9 mouse cellular contexts compared by ENCODE assay signal in genomic region chr2:164592014-164592413, GRCm38 (mm10). TPM values are rescaled to one million over a fixed set of nuclear protein-coding genes. Genes with fewer than 3 reads are reported as not detected.
A peak's percentile ranks its signal among the peaks of the same experiment; 100 is the strongest.
DNase-seq lines count a peak whose midpoint lies in the region; ATAC-seq and TF ChIP-seq lines count a peak whose summit lies in the region.
"Had no signal": no experiment of that assay in that cellular context is flagged by ENCODE, and none has a peak within 500 bp of the region (broad histone marks: within the 10 kb centered on the region; RNA-seq: fewer than 3 reads in every experiment).

No protein-coding gene starts in this region.

- no peaks in the 10 kb centered on the region for H3K36me3 ChIP-seq in midbrain, embryonic 11.5 days (ENCODE audit: control insufficient read depth, insufficient read depth, low read length)
- no peaks in the 10 kb centered on the region for H3K36me3 ChIP-seq in midbrain, embryonic 16.5 days (ENCODE audit: control insufficient read depth, insufficient read depth, low read length)
- H3K36me3 ChIP-seq in forebrain, embryonic 11.5 days (ENCODE audit: control insufficient read depth, insufficient read depth, low read length): no peaks in the 10 kb centered on the region
- H3K36me3 ChIP-seq: hindbrain, embryonic 15.5 days had no signal

- peak; percentile 46; the same call in 1 of the 2 replicates for ATAC-seq in midbrain, embryonic 11.5 days (ENCODE audit: low FRiP score)
- ATAC-seq in midbrain, embryonic 16.5 days: no peak
- ATAC-seq in forebrain, embryonic 11.5 days (replicated peaks; ENCODE audit: low FRiP score): 0 out of 2 replicates have a peak, but pooled peaks have one; percentile 44
- no peak for ATAC-seq in activated CD4-positive, CD25-positive, alpha-beta regulatory T cell, adult 4 months

- no peak overlapping the region for H3K4me2 ChIP-seq in midbrain, embryonic 11.5 days
- no peak overlapping the region for H3K4me2 ChIP-seq in midbrain, embryonic 16.5 days (ENCODE audit: low read length)
- H3K4me2 ChIP-seq in forebrain, embryonic 11.5 days (ENCODE audit: low read depth, low read length, severe bottlenecking): no peak overlapping the region
- H3K4me2 ChIP-seq: hindbrain, embryonic 15.5 days had no signal

- no peak overlapping the region for H3K4me3 ChIP-seq in midbrain, embryonic 11.5 days (ENCODE audit: low read depth, low read length)
- H3K4me3 ChIP-seq in midbrain, embryonic 16.5 days (ENCODE audit: low read depth, low read length): no peak overlapping the region
- no peak overlapping the region for H3K4me3 ChIP-seq in forebrain, embryonic 11.5 days (ENCODE audit: low read depth, low read length)
- H3K4me3 ChIP-seq in left cerebral cortex, adult 2 months: no peak overlapping the region
- H3K4me3 ChIP-seq: hindbrain, embryonic 15.5 days had no signal

- no peaks in the 10 kb centered on the region for H3K4me1 ChIP-seq in midbrain, embryonic 11.5 days (ENCODE audit: control insufficient read depth, insufficient read depth, low read length)
- H3K4me1 ChIP-seq in midbrain, embryonic 16.5 days (ENCODE audit: control insufficient read depth, insufficient read depth, low read length): no peaks in the 10 kb centered on the region
- H3K4me1 ChIP-seq in forebrain, embryonic 11.5 days (replicated peaks; ENCODE audit: control insufficient read depth, insufficient read depth, low read length): no peaks in the 10 kb centered on the region
- H3K4me1 ChIP-seq: hindbrain, embryonic 15.5 days had no signal

- no peak overlapping the region for H3K27ac ChIP-seq in midbrain, embryonic 11.5 days (ENCODE audit: low read depth, low read length)
- H3K27ac ChIP-seq in midbrain, embryonic 16.5 days (ENCODE audit: low read length): no peak overlapping the region
- H3K27ac ChIP-seq in forebrain, embryonic 11.5 days (ENCODE audit: low read depth, low read length): no peak overlapping the region
- H3K27ac ChIP-seq in left cerebral cortex, adult 2 months: no peak overlapping the region
- H3K27ac ChIP-seq: hindbrain, embryonic 15.5 days had no signal

- H3K27me3 ChIP-seq in midbrain, embryonic 11.5 days (ENCODE audit: control insufficient read depth, insufficient read depth, low read length): no peaks in the 10 kb centered on the region
- H3K27me3 ChIP-seq in midbrain, embryonic 16.5 days (ENCODE audit: control insufficient read depth, insufficient read depth, low read depth, low read length): no peaks in the 10 kb centered on the region
- H3K27me3 ChIP-seq in forebrain, embryonic 11.5 days (ENCODE audit: control insufficient read depth, insufficient read depth, low read length): no peaks in the 10 kb centered on the region

- WGBS in midbrain, embryonic 11.5 days: 5% methylated on average over 4 of the region's 4 CpGs
- 10% methylated on average over 4 of the region's 4 CpGs for WGBS in midbrain, embryonic 16.5 days
- 12% methylated on average over 4 of the region's 4 CpGs for WGBS in forebrain, embryonic 11.5 days

- intact Hi-C loops in left cerebral cortex, adult 2 months (cut with DNase I): loop anchor here (1.0 kb wide), 1 partner anchor 134 kb away; no protein-coding TSS in a partner anchor

- no peak overlapping the region for H3K9ac ChIP-seq in midbrain, embryonic 11.5 days (ENCODE audit: low read length)
- H3K9ac ChIP-seq in midbrain, embryonic 16.5 days (ENCODE audit: low read depth, low read length): no peak overlapping the region
- peak overlapping the region; percentile 12; the same call in 1 of the 2 replicates for H3K9ac ChIP-seq in forebrain, embryonic 11.5 days (ENCODE audit: low read length)
- H3K9ac ChIP-seq: hindbrain, embryonic 15.5 days had no signal

- peak; percentile 78 for TF ChIP-seq CTCF in left cerebral cortex, adult 2 months (IDR thresholded peaks at IDR 0.05)

- peak; percentile 33 for DNase-seq in adrenal gland, adult 2 months
- DNase-seq in adrenal gland, adult 8-10 months: no peak
- peak; percentile 90 for DNase-seq in midbrain, embryonic 11.5 days (ENCODE audit: low spot score, missing footprints)
- peak; percentile 58 for DNase-seq in forebrain, embryonic 11.5 days (ENCODE audit: low spot score)
- DNase-seq in left cerebral cortex, adult 2 months (ENCODE audit: extremely low spot score in 1 of 2, low spot score in 2 of 2): peak; percentile 13 to 15
- DNase-seq in retina, postnatal 7 days (ENCODE audit: low read depth, low spot score): peak; percentile 17

- H3K9me3 ChIP-seq in midbrain, embryonic 11.5 days (ENCODE audit: control insufficient read depth, low read length): no peaks in the 10 kb centered on the region
- H3K9me3 ChIP-seq in midbrain, embryonic 16.5 days (replicated peaks; ENCODE audit: control insufficient read depth, low read length, poor library complexity, severe bottlenecking): no peaks in the 10 kb centered on the region
- H3K9me3 ChIP-seq in forebrain, embryonic 11.5 days (ENCODE audit: control insufficient read depth, low read length): no peaks in the 10 kb centered on the region
- H3K9me3 ChIP-seq: hindbrain, embryonic 15.5 days had no signal

RNA-seq across cellular contexts. Expression of gene Eppin, which starts 1.4 kb away (rescaled TPM):
- not detected for total RNA-seq in adrenal gland, adult 2 months (2021)
- 0.29 TPM in 1 of 2 replicates, not detected in the other for polyA plus RNA-seq in adrenal gland, adult 2 months (2012; rRNA removed)
- total RNA-seq in adrenal gland, adult 8-10 months (2022): not detected
- not detected in 2 replicates for polyA plus RNA-seq in midbrain, embryonic 11.5 days (2014; fragmentation: Nextera tagmentation; extraction: Ambion mirVana)
- polyA plus RNA-seq in midbrain, embryonic 16.5 days (2015; fragmentation: Nextera tagmentation; extraction: Ambion mirVana): not detected in 2 replicates
- polyA plus RNA-seq in forebrain, embryonic 11.5 days (2014; fragmentation: Nextera tagmentation; extraction: Ambion mirVana): not detected in 2 replicates
- total RNA-seq in left cerebral cortex, adult 2 months (2021): not detected
- not detected for polyA plus RNA-seq in activated CD4-positive, CD25-positive, alpha-beta regulatory T cell, adult 4 months (2017; shearing (Covaris generic))
- polyA plus RNA-seq: hindbrain, embryonic 15.5 days had no signal

RNA-seq across cellular contexts. Expression of gene Wfdc6a, which starts 6.8 kb away (rescaled TPM):
- total RNA-seq in adrenal gland, adult 2 months (2021): under 1 TPM in 1 of 2 experiments, not detected in 1; 0.52 TPM
- 0.62 and 1.0 TPM in 2 replicates for polyA plus RNA-seq in adrenal gland, adult 2 months (2012; rRNA removed)
- under 1 TPM; 0.38 to 0.77 (median 0.52) TPM for total RNA-seq in adrenal gland, adult 8-10 months (2022)
- not detected in 2 replicates for polyA plus RNA-seq in midbrain, embryonic 11.5 days (2014; fragmentation: Nextera tagmentation; extraction: Ambion mirVana)
- not detected in 2 replicates for polyA plus RNA-seq in midbrain, embryonic 16.5 days (2015; fragmentation: Nextera tagmentation; extraction: Ambion mirVana)
- not detected in 2 replicates for polyA plus RNA-seq in forebrain, embryonic 11.5 days (2014; fragmentation: Nextera tagmentation; extraction: Ambion mirVana)
- total RNA-seq in left cerebral cortex, adult 2 months (2021): not detected
- not detected for polyA plus RNA-seq in activated CD4-positive, CD25-positive, alpha-beta regulatory T cell, adult 4 months (2017; shearing (Covaris generic))
- polyA plus RNA-seq: hindbrain, embryonic 15.5 days had no signal

RNA-seq across cellular contexts. Expression of gene Spint3, which starts 18.8 kb away (rescaled TPM):
- total RNA-seq in adrenal gland, adult 2 months (2021): not detected
- not detected in 2 replicates for polyA plus RNA-seq in adrenal gland, adult 2 months (2012; rRNA removed)
- total RNA-seq in adrenal gland, adult 8-10 months (2022): not detected
- not detected in 2 replicates for polyA plus RNA-seq in midbrain, embryonic 11.5 days (2014; fragmentation: Nextera tagmentation; extraction: Ambion mirVana)
- polyA plus RNA-seq in midbrain, embryonic 16.5 days (2015; fragmentation: Nextera tagmentation; extraction: Ambion mirVana): not detected in 2 replicates
- not detected in 2 replicates for polyA plus RNA-seq in forebrain, embryonic 11.5 days (2014; fragmentation: Nextera tagmentation; extraction: Ambion mirVana)
- not detected for total RNA-seq in left cerebral cortex, adult 2 months (2021)
- polyA plus RNA-seq in activated CD4-positive, CD25-positive, alpha-beta regulatory T cell, adult 4 months (2017; shearing (Covaris generic)): not detected
- polyA plus RNA-seq: hindbrain, embryonic 15.5 days had no signal

RNA-seq across cellular contexts. Expression of gene Wfdc6b, which starts 21.3 kb away (rescaled TPM):
- not detected for total RNA-seq in adrenal gland, adult 2 months (2021)
- polyA plus RNA-seq in adrenal gland, adult 2 months (2012; rRNA removed): not detected in 2 replicates
- not detected for total RNA-seq in adrenal gland, adult 8-10 months (2022)
- polyA plus RNA-seq in midbrain, embryonic 11.5 days (2014; fragmentation: Nextera tagmentation; extraction: Ambion mirVana): not detected in 2 replicates
- not detected in 2 replicates for polyA plus RNA-seq in midbrain, embryonic 16.5 days (2015; fragmentation: Nextera tagmentation; extraction: Ambion mirVana)
- not detected in 2 replicates for polyA plus RNA-seq in forebrain, embryonic 11.5 days (2014; fragmentation: Nextera tagmentation; extraction: Ambion mirVana)
- total RNA-seq in left cerebral cortex, adult 2 months (2021): not detected
- not detected for polyA plus RNA-seq in activated CD4-positive, CD25-positive, alpha-beta regulatory T cell, adult 4 months (2017; shearing (Covaris generic))
- polyA plus RNA-seq: hindbrain, embryonic 15.5 days had no signal

RNA-seq across cellular contexts. Expression of gene Wfdc8, which starts 21.4 kb away (rescaled TPM):
- total RNA-seq in adrenal gland, adult 2 months (2021): not detected
- 0.07 and 1.8 TPM in 2 replicates for polyA plus RNA-seq in adrenal gland, adult 2 months (2012; rRNA removed)
- total RNA-seq in adrenal gland, adult 8-10 months (2022): under 1 TPM in 2 of 4 experiments, not detected in 2; 0.35 to 0.89 TPM
- not detected in 2 replicates for polyA plus RNA-seq in midbrain, embryonic 11.5 days (2014; fragmentation: Nextera tagmentation; extraction: Ambion mirVana)
- polyA plus RNA-seq in midbrain, embryonic 16.5 days (2015; fragmentation: Nextera tagmentation; extraction: Ambion mirVana): not detected in 2 replicates
- polyA plus RNA-seq in forebrain, embryonic 11.5 days (2014; fragmentation: Nextera tagmentation; extraction: Ambion mirVana): not detected in 2 replicates
- not detected for total RNA-seq in left cerebral cortex, adult 2 months (2021)
- polyA plus RNA-seq in activated CD4-positive, CD25-positive, alpha-beta regulatory T cell, adult 4 months (2017; shearing (Covaris generic)): not detected
- polyA plus RNA-seq: hindbrain, embryonic 15.5 days had no signal

Comparison
In these comparisons a context has a peak if more than half of its experiments do, and no peak if none do; other contexts are left out.
1. ATAC-seq: peak in midbrain, embryonic 11.5 days (single experiment) and forebrain, embryonic 11.5 days (single experiment); none in midbrain, embryonic 16.5 days (single experiment) and activated CD4-positive, CD25-positive, alpha-beta regulatory T cell, adult 4 months (single experiment).